Mouse (Mus musculus): ENCODE measurements around the gene Eif1b.
A peak's percentile ranks its signal among the peaks of the same experiment; 100 is the strongest.

The Eif1b gene

DNA sequence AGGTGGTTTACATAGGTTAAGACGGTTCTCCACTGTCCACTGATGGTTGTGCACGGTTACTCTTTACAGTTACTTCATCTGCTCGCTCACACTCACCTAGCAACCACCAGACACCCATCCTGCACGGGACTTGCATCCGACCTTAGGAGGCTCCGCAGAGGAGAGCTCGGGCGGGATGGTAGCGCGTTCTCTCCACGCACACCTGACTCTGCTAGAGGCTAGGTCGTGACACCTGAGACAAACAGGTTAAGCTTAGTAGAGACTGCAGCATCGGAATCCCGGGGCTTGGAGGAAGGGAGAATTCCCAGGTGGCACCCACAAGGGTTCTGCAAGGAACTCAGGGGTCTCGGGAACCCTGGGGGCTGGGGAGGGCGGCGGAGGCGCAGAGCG, at the start of gene Eif1b:
Gene Eif1b (plus strand): TSS at position 223 of the 390 bp plus-strand sequence.
- DNase-seq: no peak

DNA sequence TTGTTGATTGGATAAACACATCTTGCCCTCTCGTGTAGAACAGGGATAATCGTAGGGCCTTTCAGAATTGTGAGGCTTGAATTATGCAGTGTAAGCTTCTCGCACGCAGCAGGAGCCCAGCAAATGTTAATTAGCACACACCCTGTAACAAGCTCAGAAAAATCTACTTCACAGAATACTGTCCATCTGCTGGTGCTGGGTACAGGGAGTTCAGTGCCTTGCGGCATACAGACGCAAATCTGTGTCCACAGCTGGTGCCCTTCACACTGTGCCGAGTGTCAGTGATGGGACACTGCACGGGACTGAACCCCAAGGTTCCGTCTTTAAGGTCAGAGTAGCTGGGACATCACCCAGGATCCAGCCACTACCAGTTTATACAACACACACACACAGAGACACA, 47.4 kb upstream of the Eif1b start:
- DNase-seq: no peak

DNA sequence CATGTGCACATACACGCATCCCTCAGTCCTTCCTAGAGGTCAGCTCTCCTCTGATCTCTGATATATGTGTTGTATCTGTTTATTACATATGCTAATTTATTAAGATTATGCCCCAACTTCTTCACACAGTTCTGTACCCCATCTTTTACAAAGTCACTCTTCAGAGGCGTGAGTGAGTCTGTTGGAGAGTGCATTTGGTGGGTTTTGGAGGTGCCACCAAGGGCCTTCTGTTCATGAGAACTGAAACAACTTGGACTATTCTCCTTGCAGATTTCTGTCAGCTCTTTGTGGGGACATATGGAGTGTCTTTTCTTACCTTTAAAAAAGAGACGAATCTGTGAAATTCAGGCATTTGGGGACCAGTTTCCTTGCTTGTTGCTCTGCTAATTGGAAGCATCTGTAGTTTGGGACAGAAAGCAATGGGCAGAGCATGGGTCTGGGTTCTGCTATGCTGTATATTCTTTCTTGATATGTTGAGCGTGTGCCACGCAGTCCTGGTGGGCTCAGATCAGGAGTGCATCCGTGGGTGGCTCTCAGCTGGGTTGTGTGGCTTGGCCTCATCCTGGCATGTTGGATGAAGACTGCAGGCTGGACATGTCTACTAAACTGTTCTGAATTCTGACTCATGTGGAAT, 42.2 kb upstream of the Eif1b start:
- no peak for DNase-seq

DNA sequence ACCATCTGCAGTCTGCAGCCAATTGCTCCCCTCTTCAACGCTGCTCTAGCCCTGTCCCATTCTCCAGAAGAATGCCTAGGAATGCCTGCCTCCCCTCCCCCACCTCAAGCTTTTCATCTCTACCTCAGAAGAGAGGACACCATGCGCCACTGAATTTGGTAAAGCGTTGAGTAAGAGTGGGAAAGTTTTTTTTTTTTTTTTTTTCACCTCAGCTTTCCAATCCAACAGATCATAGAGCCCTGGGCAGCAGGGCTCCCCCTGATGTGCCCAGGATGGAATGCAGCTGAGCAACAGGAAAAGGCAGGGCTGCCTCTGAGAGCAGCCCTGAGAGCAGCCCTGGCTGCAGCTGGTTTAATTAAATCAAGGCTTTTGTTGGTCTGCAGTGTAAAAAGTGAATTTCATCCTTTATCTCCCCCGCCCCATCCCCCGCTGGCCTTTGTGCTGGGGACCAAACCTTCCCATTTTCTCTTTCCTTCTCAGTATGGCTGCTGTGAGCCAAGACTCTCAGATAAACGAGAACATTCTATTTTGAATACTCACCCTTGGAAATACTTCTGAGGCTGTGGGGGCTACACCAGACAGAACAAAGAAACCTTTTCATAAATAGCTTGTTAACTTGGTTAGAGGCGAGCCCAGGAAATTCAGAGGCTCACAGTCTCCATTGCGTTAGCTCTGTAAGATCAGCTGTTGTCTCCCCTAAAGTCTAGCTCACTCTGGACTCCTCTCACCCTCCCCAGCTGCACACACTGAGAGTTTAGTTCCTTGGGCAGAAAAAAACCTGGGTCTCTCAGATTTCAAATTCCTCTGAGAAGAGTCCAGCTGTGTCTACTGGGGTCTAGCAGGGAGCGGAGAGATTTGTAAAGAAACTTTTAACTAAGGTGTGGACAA, 36.0 kb upstream of the Eif1b start:
- DNase-seq: no peak

DNA sequence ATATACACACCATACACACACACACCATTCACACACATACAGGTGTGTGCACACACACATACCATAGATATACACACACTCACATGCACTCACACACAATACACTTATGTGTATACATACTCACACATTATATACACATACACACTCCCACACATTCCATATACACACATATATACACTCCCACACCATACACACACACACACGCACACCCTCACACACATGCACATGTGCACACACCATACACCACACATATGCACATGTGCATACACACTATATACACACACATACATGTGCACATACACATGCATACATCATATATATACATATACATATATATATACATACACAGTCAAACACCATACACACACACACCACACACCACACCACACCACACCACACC, 21.6 kb upstream of the Eif1b start:
- DNase-seq: no peak

DNA sequence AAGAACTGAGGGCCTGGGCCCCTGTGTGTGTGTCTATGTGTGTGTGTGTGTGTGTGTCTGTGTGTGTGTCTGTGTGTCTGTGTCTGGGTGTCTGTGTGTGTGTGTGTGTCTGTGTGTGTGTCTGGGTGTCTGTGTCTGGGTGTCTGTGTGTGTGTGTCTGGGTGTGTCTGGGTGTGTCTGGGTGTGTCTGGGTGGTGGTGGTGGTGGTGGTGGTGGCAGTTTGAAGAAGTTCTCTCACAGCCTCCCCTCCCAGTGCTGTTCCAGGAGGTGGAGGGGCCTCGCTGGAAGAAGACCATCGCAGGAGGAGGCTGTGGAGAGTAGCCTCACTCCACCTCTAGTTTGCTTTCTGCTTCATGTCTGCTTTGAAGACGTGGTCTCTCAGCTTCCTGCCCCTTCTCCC, 10.4 kb upstream of the Eif1b start:
- DNase-seq: no peak

DNA sequence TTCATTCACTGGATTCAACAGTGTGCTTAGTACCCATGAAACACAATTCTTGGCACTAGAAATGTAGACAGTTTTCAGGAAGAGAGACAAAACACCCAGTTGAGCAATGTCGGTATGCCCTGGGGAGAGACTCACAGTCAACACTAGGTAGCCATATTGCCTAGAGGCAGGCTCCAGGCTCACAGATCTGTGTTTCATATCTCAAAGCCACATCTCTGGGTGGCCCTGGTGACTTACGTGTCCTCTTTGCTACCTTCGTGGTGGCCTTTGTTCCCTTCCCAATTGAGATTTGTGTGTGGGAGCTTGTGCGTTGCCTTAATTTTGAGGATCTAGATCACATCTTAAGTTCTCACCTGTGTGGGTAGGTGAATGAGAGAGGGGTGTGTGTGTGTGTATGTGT, 9.7 kb upstream of the Eif1b start:
- no peak for DNase-seq

DNA sequence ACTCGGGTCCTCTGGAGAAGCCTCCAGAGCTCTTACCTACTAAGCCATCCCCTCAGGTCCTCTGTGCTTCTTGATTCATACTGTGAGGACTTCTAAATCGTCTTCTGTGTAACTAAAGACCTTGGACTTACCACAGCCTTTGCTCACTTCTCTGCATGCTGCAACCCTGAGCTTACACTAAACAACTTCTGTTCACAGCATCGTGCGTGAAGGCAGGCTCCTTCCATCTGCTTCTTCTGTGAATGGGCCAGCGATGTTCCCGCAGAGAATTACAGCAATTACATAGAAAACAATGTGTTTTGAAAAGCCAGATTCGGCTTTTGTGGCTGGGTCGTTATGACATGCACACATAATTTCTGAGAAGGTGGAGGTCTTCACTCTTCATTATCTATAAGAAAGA, 8.9 kb upstream of the Eif1b start:
- no peak for DNase-seq

DNA sequence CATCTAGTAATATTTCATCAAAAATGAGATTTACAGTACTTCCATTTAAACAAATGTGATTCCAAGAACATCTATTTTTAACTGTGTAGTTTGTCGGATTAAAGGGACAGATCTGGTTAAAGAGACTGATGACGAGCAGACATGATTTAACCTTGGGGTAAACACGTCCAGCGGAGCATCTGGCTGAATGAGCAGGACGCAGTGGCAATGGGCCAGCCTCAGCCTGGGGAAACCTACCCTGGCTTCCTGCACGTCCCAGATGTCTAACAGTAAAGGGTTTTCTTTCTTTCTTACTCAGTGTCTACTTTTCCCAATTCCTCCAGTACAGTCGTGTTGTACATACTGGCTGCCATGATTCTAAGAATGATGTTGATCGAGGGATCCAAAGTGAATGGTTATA, 5.0 kb upstream of the Eif1b start:
- no peak for DNase-seq

DNA sequence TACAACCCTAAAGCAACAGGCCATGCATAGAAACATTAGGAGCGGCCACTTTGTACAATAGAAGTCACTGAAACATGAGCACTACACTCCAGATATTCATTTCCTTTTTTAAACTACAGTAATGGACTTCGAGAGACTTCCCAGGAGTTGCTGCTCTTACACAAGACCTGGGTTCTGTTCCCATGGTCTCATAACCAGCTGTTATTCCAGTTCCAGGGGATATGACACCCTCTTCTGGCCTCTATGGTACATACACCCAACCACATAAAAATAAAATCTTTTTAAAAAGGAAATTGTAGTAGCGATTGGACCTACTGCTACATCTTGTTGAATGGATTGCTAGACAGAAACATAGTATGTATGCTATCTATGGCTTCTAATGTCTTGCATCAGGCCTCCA, 523 bp upstream of the Eif1b start:
- DNase-seq: no peak

DNA sequence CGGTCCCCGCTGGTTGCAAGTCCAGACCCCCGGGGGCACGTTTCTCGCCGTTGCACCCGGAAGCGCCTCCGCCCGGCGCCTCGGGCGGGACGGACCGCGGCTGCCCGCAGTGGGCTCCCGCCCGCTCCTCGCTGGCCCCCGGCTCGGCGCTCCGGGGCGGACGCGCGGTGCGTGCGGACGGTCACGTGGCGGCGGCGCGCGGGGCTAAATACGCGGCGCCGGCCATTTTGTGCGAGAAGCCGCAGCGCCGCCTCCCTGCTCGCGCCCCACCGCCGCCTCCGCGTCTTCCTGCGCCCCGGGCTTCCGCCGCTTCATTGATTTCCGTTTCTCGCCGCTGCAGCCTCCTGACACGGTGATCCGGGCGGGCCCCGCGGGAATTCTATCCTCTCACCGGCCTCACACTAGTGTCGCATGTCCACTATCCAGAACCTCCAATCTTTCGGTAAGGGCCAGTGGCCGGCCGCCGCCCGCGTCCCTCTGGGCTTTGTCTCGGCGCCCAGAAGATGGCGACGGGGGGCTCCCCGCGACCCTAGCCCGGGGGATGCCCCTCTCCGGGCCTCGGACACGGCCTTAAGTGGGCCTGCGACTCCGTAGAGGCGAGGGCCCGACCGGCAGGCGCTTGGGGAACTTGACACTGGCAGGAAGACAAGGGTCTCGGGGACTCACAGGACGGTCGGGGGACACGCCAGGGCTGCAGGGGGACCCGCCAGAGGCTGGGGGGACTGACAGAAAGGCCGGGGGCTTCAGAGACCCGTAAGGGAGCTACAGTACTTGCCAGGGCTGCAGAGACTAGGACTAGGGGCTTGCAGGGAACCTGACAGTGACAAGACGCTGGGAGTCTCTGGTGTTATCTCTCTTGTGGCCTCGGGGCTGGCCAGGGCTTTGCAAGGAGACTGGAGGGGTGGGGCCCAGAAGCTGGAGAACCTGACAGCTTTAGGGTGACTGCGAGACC, 644 bp downstream of the Eif1b start:
- peak; percentile 89 for DNase-seq

DNA sequence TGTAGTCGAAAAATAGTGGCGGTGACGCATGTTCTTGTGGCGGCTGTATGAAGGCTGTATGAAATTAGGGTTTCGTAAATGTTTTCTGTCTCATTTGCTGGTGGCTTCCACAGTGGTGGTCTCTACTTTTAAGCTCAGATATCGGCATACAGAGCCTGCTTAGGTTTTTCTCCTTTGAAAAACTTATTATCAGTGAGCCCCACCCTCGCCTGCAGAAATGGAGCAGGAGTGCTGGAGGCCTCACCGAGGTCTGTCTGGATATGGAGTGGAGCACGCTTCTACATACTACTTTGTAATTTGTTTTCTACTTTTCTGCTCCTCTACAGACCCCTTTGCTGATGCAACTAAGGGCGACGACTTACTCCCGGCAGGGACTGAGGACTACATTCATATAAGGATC, 1.7 kb downstream of the Eif1b start:
- DNase-seq: no peak

DNA sequence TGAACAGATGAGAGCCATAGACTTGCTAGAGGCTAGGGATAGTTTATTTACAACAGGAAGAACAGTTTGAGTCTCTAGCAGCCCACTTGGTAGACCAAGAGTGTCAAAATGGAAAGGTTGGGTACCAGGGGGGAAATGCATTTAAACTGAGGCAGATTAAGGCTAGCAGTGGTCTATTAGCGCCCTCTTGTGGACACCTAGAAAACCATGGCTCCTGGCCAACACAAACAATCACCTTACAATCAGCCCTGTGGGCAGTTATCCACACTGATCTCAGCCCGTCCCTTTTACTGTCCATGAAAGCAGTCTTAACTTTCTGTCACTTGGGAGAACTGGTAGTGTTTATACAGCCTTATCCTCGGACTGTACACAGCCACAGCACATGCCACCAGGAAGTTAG, 4.7 kb downstream of the Eif1b start:
- peak; percentile 71 for DNase-seq

DNA sequence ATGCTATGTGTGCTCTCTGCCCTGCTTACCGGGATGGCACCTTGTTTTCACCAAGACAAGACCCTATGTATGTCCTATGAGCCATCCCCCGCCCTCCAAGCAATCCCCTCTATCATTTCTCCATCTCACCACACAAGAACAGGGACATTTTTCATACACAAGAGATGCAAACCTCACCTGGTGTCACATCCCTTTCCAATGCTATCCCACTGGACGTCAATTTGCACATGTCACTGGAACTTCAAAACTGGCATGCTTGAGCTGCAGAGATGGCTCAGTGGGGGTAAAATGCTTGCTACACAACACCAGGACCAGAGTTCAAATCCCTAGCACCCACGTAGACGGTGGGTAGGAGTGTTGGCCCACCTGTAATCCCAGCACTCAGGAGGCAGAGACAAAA, 6.0 kb downstream of the Eif1b start:
- no peak for DNase-seq

DNA sequence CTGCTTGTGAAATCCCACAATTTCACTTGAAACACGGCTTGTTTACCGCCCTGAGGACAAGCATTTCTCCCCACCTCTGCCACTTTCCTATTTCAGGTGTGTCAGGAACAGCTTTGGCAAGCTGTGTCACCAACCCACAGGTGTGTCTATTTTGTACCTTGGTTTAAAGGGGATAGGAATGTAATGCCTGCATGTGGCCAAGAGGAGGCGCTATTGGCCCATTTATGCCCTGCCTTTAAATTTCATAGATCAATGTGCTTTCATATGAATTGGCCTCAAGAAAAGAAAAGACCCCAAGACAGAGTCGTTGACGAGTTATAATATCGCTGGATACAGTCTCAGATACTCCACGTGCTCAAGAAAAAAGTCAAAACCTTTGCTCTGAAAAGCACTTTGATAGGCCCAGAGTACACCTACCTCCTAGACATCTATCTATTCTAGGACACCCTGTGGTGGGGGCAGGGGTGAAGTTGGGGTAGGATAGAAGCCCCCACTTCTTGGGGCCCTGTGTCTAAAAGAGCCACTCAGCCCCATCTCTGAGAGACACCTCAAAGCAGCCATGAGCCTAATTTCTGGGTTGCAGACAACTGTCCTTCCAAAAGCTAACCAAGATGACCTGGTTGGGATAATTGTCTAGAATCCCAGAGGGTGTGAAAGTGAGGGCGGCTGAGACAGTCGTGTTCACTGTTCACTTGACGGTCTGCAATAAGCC, 9.3 kb downstream of the Eif1b start:
- no peak for DNase-seq

DNA sequence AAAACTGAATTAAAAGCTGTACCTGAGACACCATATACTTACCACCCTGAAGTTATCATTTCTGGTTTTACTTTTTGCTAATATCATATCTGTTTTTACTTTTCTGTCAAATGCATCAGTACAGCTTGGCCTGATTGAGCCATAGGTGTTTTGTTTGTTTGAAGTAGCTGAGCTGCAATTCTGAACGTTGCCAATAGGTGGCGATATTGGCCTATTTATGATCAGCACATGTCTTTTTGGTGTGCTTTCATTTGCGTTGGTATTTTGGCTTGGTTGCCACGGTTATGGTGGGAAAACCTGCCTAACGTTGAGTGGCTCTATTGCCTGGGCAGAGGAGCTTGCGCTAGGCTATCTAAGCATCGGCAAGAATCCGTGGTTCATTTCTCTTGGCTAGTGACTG, 10.0 kb downstream of the Eif1b start:
- DNase-seq: peak; percentile 75

DNA sequence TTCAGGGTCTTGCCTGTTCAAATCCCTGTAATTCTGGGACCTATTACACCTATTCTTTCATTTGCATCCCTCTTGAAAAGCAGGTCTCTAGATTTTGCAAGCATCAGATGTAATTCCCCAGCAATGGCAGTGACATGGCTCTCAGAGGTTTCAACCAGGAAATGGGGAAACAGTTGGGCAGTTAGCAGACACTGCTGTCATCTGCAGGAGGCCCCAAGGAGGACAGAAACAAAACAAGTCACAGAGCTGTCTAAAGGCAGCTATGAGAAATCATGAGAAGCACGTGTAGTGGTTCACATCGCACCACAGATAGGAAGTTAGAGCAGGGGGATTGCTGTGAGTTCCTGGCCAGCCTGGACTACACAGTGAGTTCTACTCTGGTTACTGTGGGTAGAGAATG, 12.4 kb downstream of the Eif1b start:
- no peak for DNase-seq

DNA sequence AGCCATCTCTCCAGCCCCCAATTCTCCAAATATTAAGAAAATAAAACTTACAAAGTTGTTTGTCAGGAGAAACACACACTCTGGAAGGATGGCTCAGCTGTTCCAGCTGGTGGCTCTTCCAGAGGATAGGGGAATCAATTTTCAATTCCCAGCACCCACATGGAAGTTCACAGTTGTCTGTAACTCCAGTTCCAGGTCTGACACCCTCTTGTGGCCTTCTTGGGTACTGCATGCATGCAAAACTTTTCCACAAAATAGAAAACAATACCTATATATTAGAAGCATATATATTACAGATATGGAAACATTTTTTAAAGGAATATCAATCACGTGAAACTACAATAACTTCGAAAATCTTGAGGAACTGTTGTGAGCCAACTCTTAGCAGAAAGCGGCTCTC, 19.7 kb downstream of the Eif1b start:
- DNase-seq: peak; percentile 38

DNA sequence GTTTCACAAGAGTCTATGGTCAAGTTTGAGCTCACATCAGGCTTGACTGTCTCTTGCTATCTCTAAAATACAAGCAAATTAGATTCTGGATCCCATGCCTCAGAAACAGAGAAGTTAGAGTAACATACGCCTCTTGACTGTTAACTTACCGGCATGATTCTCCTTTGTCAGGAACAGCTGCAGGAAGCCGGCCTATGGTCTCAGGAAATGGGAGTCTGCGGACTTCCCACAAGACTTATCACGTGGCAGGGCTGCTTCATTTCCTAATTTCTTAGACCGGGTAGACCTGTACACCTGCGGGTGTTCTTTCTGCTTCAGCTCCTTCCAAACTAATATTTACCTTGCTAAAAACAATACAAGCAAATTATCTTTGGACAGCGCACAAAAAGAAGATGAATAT, 24.7 kb downstream of the Eif1b start:
- DNase-seq: no peak

DNA sequence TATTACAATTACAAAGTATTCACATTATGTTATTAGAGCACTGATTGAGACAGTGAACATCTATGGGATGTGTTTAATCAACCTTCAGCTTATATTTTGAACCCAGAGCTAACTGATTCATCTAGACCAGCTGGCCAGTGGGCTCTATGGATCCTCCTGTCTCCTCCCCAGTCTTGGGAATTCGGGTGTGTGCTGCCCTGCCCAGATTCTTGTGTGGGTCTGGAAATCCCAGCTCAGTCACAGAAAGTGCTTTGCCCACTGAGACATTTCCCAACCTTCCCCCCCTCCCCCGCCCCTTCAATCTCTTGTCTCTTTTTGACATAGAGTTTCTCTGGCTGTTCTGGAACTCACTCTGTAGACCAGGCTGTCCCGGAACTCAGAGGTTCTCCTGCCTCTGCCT, 26.9 kb downstream of the Eif1b start:
- DNase-seq: no peak

DNA sequence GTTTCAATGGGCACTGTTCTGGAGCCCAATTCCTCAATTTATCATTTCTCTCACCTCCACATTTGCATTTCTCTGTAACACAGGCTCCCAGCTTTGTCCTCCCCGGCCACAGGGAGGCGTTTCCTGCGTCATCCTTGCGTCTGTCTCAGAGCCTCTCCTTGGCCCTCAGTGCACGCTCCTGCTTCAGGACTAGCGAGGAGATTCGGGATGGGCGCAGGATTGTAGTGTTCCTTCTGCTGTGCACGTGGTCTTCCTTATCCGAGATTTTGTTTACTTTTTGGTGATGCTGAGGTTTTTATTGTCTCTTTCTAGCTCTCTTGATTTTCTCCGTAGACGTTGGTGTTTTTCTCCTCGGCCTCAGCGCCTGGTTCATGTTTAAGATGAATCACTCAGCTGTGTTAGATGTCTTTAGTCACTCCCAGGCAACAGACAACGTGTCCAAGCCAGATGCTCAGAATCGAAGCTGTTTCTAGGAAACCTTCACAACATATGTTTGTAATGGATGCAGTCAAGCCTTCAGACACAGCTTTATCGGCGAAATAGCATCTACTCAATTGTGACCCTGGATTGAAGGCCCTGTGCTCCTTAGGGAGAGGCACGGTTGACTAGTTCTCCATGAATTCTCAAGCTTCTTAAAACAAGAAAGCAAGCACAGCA, 27.6 kb downstream of the Eif1b start:
- no peak for DNase-seq

DNA sequence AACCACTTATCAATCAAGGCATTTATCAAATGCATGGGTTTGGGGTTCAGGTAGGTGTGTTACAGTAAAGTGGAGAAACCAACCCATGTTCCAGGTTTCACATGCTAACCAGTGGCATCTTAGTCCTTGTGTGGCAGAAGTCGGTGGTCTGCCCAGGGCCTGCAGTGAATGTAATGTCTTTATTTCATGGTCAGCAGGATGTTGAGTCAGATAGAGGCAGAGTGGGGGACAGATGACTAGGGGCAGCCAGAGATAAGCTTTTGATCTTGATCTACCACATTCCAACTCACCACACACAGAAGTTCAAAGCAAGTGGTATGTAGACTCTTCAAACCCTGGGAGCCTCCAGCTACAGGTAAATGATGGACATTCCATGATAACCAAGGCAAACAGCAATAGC, 29.1 kb downstream of the Eif1b start:
- no peak for DNase-seq
